Mouse (Mus musculus) CH12.LX (cell line): ENCODE measurements around the gene Zfp42. TPM values are rescaled to one million over a fixed set of nuclear protein-coding genes. Genes with fewer than 3 reads are reported as not detected.

Experiments
- DNase-seq: peaks from one replicate; pipeline ENCODE4 v3.0.0-alpha.2; 2013; ENCODE audit errors: extremely low read depth
- H3K27ac ChIP-seq: 2 replicates; pipeline ENCODE4 v1.5.1; 2012; ENCODE audit warnings: low read depth, mild to moderate bottlenecking, control low read depth, moderate library complexity; ENCODE audit not compliant: insufficient read depth
- H3K27me3 ChIP-seq: replicated peaks from 2 replicates; pipeline ENCODE3; 2012; ENCODE audit warnings: inconsistent platforms
- H3K36me3 ChIP-seq, 2 experiments: replicated peaks in 1 of 2; 2 replicates each; pipeline versions ENCODE3 to v1.6.1; 2012; ENCODE audit warnings: inconsistent platforms in 1 of 2, low read length in 1 of 2, mild to moderate bottlenecking in 1 of 2, mixed read lengths in 1 of 2, moderate library complexity in 1 of 2; ENCODE audit not compliant: control insufficient read depth in 1 of 2, insufficient read depth in 1 of 2
- H3K4me1 ChIP-seq, 2 experiments: 2 replicates each; pipeline ENCODE4 v1.6.1; 2012; ENCODE audit warnings: inconsistent platforms in 1 of 2, moderate library complexity in 1 of 2; ENCODE audit not compliant: insufficient read depth in 2 of 2, control insufficient read depth in 1 of 2
- H3K4me2 ChIP-seq: 2 replicates; pipeline ENCODE4 v1.6.1; 2012; ENCODE audit warnings: low read depth, mild to moderate bottlenecking, control low read depth; ENCODE audit not compliant: poor library complexity, insufficient read depth, severe bottlenecking
- H3K4me3 ChIP-seq, 3 experiments: fragments of 150-350 bp in 1 of 3; sonication (generic) in 1 of 3; replicated peaks in 1 of 3; 2 replicates each; pipeline versions ENCODE3 to v1.5.1; 2011 to 2012; ENCODE audit warnings: low read depth in 2 of 3, low read length in 2 of 3, mild to moderate bottlenecking in 2 of 3, moderate library complexity in 2 of 3, control low read depth in 1 of 3, improper control_type of control experiment in 1 of 3, inconsistent platforms in 1 of 3, mixed read lengths in 1 of 3; ENCODE audit not compliant: poor library complexity in 1 of 3
- H3K79me2 ChIP-seq: replicated peaks from 2 replicates; pipeline ENCODE4 v1.6.1; 2012; ENCODE audit warnings: mild to moderate bottlenecking, moderate library complexity; ENCODE audit not compliant: control insufficient read depth, poor library complexity, insufficient read depth, severe bottlenecking; ENCODE audit errors: extremely low read depth
- H3K9ac ChIP-seq: 2 replicates; pipeline ENCODE4 v1.6.1; 2012; ENCODE audit warnings: low read depth, mild to moderate bottlenecking, control low read depth, moderate library complexity; ENCODE audit not compliant: insufficient read depth
- H3K9me3 ChIP-seq: replicated peaks from 2 replicates; pipeline ENCODE3; 2012; ENCODE audit warnings: low read length, inconsistent platforms, mixed read lengths
- CHD1 ChIP-seq: IDR thresholded peaks from 2 replicates; pipeline ENCODE4 v1.6.1; 2012; ENCODE audit warnings: low read depth, low read length, improper control_type of control experiment, inconsistent platforms
- CHD2 ChIP-seq: IDR thresholded peaks from 2 replicates; pipeline ENCODE4 v1.6.1; 2011; ENCODE audit warnings: low read length, improper control_type of control experiment
- E2F4 ChIP-seq: IDR thresholded peaks from 2 replicates; pipeline ENCODE4 v1.6.1; 2011; ENCODE audit warnings: low read depth, low read length, improper control_type of control experiment; ENCODE audit not compliant: insufficient replicate concordance
- ELF1 ChIP-seq: IDR thresholded peaks from 2 replicates; pipeline ENCODE4 v1.6.1; 2014; ENCODE audit warnings: low read depth, mild to moderate bottlenecking, inconsistent platforms, low read length, improper control_type of control experiment
- ETS1 ChIP-seq: conservative IDR thresholded peaks from 2 replicates; pipeline ENCODE4 v1.6.1; 2012; ENCODE audit warnings: low read depth, mild to moderate bottlenecking, inconsistent platforms, low read length, improper control_type of control experiment, moderate library complexity
- IRF4 ChIP-seq: IDR thresholded peaks from 2 replicates; pipeline ENCODE4 v1.6.1; 2014; ENCODE audit warnings: low read depth, mild to moderate bottlenecking, inconsistent platforms, low read length, improper control_type of control experiment
- JUN ChIP-seq: IDR thresholded peaks from 2 replicates; pipeline ENCODE4 v1.6.1; 2011; ENCODE audit warnings: low read depth, mild to moderate bottlenecking, low read length, improper control_type of control experiment, moderate library complexity; ENCODE audit not compliant: insufficient read depth
- JUND ChIP-seq: conservative IDR thresholded peaks from 2 replicates; pipeline ENCODE4 v1.6.1; 2011; ENCODE audit warnings: low read depth, low read length, improper control_type of control experiment
- MEF2A ChIP-seq: IDR thresholded peaks from 2 replicates; pipeline ENCODE4 v1.6.1; 2014; ENCODE audit warnings: low read depth, mild to moderate bottlenecking, inconsistent platforms, low read length, improper control_type of control experiment, borderline replicate concordance
- MXI1 ChIP-seq: IDR thresholded peaks from 2 replicates; pipeline ENCODE4 v1.6.1; 2011; ENCODE audit warnings: mild to moderate bottlenecking, low read depth, low read length, improper control_type of control experiment
- MYC ChIP-seq: IDR thresholded peaks from 2 replicates; pipeline ENCODE4 v1.6.1; 2011; ENCODE audit warnings: low read depth, mild to moderate bottlenecking, improper control_type of control experiment, low read length
- NELFE ChIP-seq: IDR thresholded peaks from 2 replicates; pipeline ENCODE4 v1.6.1; 2011; ENCODE audit warnings: low read depth, low read length, improper control_type of control experiment
- NRF1 ChIP-seq: IDR thresholded peaks from 2 replicates; pipeline ENCODE4 v1.6.1; 2014; ENCODE audit warnings: low read depth, mild to moderate bottlenecking, inconsistent platforms, low read length, improper control_type of control experiment, moderate library complexity
- PAX5 ChIP-seq: IDR thresholded peaks from 2 replicates; pipeline ENCODE4 v1.6.1; 2012; ENCODE audit warnings: low read length, inconsistent platforms, mixed read lengths
- POLR2AphosphoS2 ChIP-seq: IDR thresholded peaks from 2 replicates; pipeline ENCODE4 v1.6.1; 2011; ENCODE audit warnings: low read depth, low read length, improper control_type of control experiment
- RAD21 ChIP-seq: IDR thresholded peaks from 2 replicates; pipeline ENCODE4 v1.6.1; 2011; ENCODE audit warnings: low read depth, mild to moderate bottlenecking, low read length, improper control_type of control experiment, moderate library complexity
- RCOR1 ChIP-seq: conservative IDR thresholded peaks from 2 replicates; pipeline ENCODE4 v1.6.1; 2012; ENCODE audit warnings: low read depth, mild to moderate bottlenecking, inconsistent platforms, low read length, improper control_type of control experiment
- SMC3 ChIP-seq: IDR thresholded peaks from 2 replicates; pipeline ENCODE4 v1.6.1; 2011; ENCODE audit warnings: low read depth, low read length, improper control_type of control experiment
- ZC3H11A ChIP-seq: IDR thresholded peaks from 2 replicates; pipeline ENCODE4 v1.6.1; 2012; ENCODE audit warnings: low read depth, mild to moderate bottlenecking, inconsistent platforms, low read length, improper control_type of control experiment
- ZKSCAN1 ChIP-seq: IDR thresholded peaks from 2 replicates; pipeline ENCODE4 v1.6.1; 2012; ENCODE audit warnings: low read depth, inconsistent platforms, low read length, improper control_type of control experiment, borderline replicate concordance
- ZNF384 ChIP-seq: IDR thresholded peaks from 2 replicates; pipeline ENCODE4 v1.6.1; 2012; ENCODE audit warnings: low read depth, low read length, improper control_type of control experiment, inconsistent platforms
- dilution Hi-C: fragments of 300-500 bp; cut with MboI; formaldehyde crosslinking; loops from 2 replicates; pipeline ENCODE4 v1.14.3; 2020; ENCODE audit warnings: low sequenced_read_pairs; ENCODE audit not compliant: extremely low pct_unique_long_range_greater_than_20kb, extremely low pct_ligation_motif_present
- in situ Hi-C: fragments of 300-500 bp; cut with MboI; formaldehyde crosslinking; loops from 3 replicates; pipeline ENCODE4 v1.14.3; 2019; ENCODE audit warnings: low sequenced_read_pairs, low pct_ligation_motif_present, low pct_unique_long_range_greater_than_20kb, mixed read lengths
- polyA plus RNA-seq: library from polyadenylated mRNA; unstranded; fragments of >175 nt; gene quantifications from 2 replicates; pipeline ENCODE4 v1.2.1, GENCODE M21; 2012; ENCODE audit warnings: low read depth; ENCODE audit not compliant: insufficient read length
- total RNA-seq, 2 experiments: library from RNA; depleted of rRNA; stranded (reverse); fragments of 300-350 nt in 1 of 2; fragments of >200 nt in 1 of 2; gene quantifications; 2 replicates each; pipeline ENCODE4 v1.2.3; 2012 to 2014

The Zfp42 gene
- total and polyA plus RNA-seq, 3 experiments, result not detected

GRCm38 (mm10) chr8:43278397-43278796 lies 28.4 kb downstream of the Zfp42 start:
- DNase-seq, result no peak
- TF ChIP-seq MYC (no peak), IRF4 (no peak), SMC3 (no peak), JUND (no peak), RAD21 (no peak), MXI1 (no peak), ZC3H11A (no peak), JUN (no peak), MEF2A (no peak), ETS1 (no peak), ELF1 (no peak), RCOR1 (no peak)
- dilution Hi-C loops, result no loop called here
- H3K79me2 ChIP-seq, result no peaks in the 10 kb centered on the region
- H3K4me2 ChIP-seq, result no peak overlapping the region
- H3K27me3 ChIP-seq, result no peaks in the 10 kb centered on the region
- no peaks in the 10 kb centered on the region for H3K36me3 ChIP-seq
- H3K4me1 ChIP-seq, result no peaks in the 10 kb centered on the region
- H3K27ac ChIP-seq, result no peak overlapping the region
- in situ Hi-C loops, result no loop called here
- no peak overlapping the region for H3K9ac ChIP-seq
- no peak overlapping the region for H3K4me3 ChIP-seq
- peaks cover 42% of the 10 kb centered on the region for H3K9me3 ChIP-seq

DNA sequence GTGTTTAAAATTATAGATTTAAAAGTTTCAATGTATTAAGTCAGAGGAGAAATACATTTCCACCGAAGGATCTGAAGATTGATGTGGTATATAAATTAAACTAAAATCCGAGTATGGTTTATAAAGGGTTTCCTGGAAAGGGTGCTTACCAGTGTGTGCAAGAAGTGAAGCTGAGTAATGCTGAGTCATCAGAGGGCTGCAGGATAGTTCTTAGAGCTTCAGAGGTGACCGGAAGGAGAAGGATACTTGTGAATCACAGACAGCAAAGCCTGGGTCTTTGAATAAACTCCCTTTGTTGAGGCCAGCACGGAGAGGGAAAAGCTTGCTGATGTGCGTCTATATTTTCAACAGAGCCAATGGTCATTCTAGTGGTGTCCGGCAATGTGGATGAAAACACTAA lies 45.8 kb downstream of the Zfp42 start:
- H3K4me3 ChIP-seq, result no peak overlapping the region
- no peaks in the 10 kb centered on the region for H3K27me3 ChIP-seq
- H3K36me3 ChIP-seq, result no peaks in the 10 kb centered on the region
- no peak for TF ChIP-seq ZC3H11A
- TF ChIP-seq CHD1, result no peak
- TF ChIP-seq, all 38 proteins: peak for 0
- DNase-seq, result no peak
- no peaks in the 10 kb centered on the region for H3K4me1 ChIP-seq
- no peak overlapping the region for H3K4me2 ChIP-seq
- no peaks in the 10 kb centered on the region for H3K79me2 ChIP-seq
- in situ Hi-C loops, result no loop called here
- H3K27ac ChIP-seq, result no peak overlapping the region
- H3K9ac ChIP-seq, result no peak overlapping the region
- dilution Hi-C loops, result no loop called here
- peaks cover 51% of the 10 kb centered on the region for H3K9me3 ChIP-seq

DNA sequence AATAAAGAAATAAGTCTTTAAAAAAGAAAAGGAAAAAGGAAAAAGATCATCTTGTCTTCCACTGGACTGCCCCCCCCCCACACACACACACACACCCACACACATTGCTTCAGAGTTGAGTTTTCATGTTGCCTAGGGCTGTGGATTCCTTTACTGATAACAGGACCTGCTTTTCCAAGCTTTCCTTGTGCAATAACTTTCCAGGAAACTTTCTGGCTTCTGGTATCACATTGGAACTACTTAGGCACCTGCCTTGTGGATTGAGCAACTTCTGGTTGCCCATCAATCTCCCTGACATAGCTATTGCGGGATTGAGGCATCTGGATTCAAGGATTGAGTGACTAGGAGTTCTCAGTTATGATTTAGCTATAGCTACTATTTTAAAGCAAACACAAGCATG lies 48.9 kb downstream of the Zfp42 start:
- Histone ChIP-seq H3K4me3 (no peak overlapping the region), H3K79me2 (no peaks in the 10 kb centered on the region), H3K9me3 (peaks cover 45% of the 10 kb centered on the region), H3K27ac (no peak overlapping the region), H3K4me1 (no peaks in the 10 kb centered on the region), H3K27me3 (no peaks in the 10 kb centered on the region), H3K36me3 (no peaks in the 10 kb centered on the region)
- in situ Hi-C loops (no loop called here), dilution Hi-C loops (no loop called here)
- no peak for TF ChIP-seq E2F4
- TF ChIP-seq POLR2AphosphoS2, result no peak
- TF ChIP-seq PAX5, result no peak
- no peak for TF ChIP-seq ZC3H11A
- no peak for TF ChIP-seq NRF1
- no peak for TF ChIP-seq CHD2
- TF ChIP-seq ZKSCAN1, result no peak
- no peak for TF ChIP-seq ETS1
- no peak for TF ChIP-seq ZNF384
- no peak for TF ChIP-seq NELFE
- TF ChIP-seq, all 38 proteins: peak for 0
- Histone ChIP-seq H3K9ac (no peak overlapping the region), H3K4me2 (no peak overlapping the region)
- DNase-seq, result no peak
